Mouse (Mus musculus): ENCODE data around the gene Arhgef1.

DNA sequence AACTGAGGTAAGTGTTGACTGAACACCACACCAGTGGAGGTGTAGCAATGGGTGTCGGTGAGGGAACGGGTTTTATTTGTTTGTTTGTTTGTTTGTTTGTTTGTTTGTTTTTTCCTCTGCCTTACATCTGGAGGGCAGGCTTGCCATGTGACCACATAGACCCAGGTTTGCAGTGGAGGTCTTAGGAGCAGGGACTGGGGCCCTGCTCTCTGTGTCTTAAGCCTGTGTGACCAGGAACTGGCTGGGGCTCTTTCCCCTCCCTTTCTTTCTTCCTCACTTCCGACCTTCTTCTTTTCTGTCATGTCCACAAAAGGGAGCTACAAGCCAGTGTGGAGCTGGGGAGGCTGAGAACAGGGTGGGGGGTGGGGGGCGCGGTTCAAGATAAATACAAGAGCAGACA is 4.8 kb upstream of the Arhgef1 start:
- TF ChIP-seq GATA1 (IDR thresholded peaks at IDR 0.05; ENCODE audit: borderline replicate concordance, low read length) (no peak), FLI1 (IDR thresholded peaks at IDR 0.05; ENCODE audit: low read length) (no peak)
